Mouse (Mus musculus) cerebellum, postnatal 36 days (tissue): Measurements from ENCODE around the gene Ttc28.

Experiments used
- DNase-seq, 2 experiments: peaks; one replicate each; pipeline ENCODE4 v3.0.0; 2021 to 2022; ENCODE audit warnings: mixed read lengths in 2 of 2

Ttc28 gene

DNA sequence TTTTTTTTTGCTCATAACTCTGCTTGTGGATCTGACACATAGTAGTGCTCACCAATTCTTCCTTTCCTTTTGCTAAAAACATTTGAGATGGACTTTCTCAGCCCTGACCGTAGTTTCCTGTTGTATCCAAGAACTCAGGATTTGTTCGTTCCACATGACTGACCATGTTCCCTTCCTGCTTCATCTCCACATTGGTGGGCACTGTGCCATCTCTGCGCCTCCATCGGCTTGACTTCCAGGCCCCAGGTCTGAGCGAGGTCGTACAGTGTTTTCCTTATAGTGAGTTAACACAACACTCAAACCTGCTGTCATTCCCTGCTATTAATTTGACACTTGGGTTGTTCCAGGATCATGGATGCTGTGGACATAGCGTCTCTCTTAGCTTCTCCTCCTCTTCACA lies 225.2 kb downstream of the Ttc28 start:
- DNase-seq = peak; percentile 37 to 41

DNA sequence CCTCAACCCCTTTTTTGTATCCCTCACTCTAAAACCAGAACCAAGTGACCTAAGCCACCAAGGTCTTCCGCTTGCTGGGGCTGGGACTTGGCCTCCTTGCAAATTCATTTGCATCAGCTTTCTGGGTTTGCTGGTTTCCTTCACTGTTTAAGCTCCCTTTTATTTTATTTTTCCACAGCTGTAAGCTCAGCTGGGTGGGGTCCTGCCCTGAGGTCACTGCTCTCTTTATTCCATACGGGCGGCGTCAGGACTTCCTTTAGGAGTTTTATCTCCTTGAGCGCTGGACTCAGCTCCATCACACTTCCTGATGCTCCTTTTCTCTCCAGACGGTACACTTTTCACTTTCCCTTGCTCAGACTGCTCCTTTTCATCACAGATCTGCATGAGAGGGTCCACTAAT lies 231.8 kb downstream of the Ttc28 start:
- DNase-seq = no peak

DNA sequence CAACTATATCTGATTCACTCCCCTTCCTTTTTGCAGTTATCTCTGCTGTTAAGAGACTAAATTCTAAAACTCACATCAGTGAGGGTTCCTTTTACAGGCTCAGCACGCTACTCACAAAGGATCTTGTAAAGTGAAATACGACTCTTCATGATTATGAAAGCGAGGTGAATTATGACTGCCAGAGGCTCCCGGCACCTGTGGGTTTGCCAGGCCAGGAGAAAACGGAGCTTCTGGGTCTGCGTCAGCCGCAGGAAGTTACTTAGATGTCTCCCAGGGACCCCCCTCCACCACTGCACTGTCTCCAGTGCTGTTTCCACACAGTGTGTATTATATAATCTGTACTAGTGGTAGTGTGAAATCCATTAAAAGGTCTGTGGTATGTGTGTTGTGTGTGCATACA lies 233.6 kb downstream of the Ttc28 start:
- no peak for DNase-seq

DNA sequence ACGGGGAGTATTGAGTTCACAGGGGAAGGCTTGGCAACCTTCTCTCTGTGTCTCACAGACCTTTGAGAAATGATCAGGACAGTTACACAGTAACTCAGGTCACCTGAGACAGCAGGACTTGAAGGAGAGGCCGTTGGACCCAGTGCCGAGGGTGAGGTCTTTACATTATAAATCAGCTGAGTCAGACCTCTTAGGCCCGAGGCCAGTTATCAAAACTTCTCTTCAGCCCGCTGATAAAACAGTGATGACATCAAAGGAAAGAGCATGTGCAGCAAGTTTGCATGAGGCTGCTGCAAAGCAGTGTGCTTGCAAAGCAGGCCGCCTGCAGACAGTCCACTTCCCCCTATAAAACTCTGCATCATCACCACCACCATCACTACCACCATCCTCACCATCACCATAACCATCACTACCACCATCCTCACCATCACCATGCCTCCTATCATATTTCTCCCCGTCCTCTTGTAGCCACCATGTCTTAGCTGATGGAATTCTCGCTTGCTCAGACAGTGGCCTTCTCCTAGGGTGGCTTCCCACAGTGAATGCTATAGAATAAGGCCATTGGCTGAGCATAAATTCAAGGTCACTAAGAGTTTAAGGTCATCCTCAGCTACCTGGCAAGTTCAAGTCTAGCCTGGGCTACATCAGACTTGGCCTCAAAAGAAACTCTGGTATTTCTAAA lies 234.2 kb downstream of the Ttc28 start:
- no peak for DNase-seq

DNA sequence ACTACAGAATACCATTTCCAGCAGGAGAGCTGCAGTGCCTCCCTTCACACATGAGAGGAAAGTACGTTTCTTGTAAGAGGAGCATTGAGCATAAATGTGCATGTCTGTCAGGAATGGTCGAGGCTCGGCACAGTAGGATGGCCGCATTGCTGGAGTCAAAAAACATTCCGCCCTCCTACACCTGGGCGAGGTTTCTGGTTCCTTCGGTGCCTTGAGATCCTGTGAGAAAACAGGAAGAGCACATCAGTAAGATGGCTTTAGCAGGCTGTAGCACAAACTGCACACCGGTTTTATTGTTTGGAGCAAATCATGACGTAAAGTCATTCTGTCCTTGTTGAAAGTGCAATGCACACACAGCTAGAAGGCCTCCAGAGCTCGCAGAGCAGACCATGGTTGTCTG lies 235.0 kb downstream of the Ttc28 start:
- DNase-seq = no peak

GRCm38 (mm10) chr5:111115519-111116350 lies 236.1 kb downstream of the Ttc28 start:
- no peak for DNase-seq

GRCm38 (mm10) chr5:111119805-111120204 lies 240.2 kb downstream of the Ttc28 start:
- no peak for DNase-seq

DNA sequence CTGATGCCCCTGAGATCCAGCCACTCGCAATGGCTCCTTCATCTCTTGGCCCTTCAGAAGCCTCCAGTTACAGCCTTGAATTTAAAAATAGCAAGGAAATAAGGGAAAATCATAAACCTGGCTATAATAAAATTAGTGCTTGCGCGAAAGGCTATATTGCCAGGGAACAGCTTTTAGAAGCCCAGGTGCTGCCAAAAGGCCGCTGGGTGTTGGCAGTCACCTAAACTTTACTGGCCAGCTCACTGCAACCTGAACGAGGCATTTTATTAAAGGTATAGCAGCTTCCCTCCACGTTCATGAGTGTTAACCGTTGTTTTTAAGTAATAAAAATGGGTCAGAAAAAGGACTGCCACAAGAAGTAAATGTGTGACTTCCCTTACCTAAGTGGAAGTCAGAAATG lies 240.7 kb downstream of the Ttc28 start:
- peak; percentile 75 for DNase-seq

DNA sequence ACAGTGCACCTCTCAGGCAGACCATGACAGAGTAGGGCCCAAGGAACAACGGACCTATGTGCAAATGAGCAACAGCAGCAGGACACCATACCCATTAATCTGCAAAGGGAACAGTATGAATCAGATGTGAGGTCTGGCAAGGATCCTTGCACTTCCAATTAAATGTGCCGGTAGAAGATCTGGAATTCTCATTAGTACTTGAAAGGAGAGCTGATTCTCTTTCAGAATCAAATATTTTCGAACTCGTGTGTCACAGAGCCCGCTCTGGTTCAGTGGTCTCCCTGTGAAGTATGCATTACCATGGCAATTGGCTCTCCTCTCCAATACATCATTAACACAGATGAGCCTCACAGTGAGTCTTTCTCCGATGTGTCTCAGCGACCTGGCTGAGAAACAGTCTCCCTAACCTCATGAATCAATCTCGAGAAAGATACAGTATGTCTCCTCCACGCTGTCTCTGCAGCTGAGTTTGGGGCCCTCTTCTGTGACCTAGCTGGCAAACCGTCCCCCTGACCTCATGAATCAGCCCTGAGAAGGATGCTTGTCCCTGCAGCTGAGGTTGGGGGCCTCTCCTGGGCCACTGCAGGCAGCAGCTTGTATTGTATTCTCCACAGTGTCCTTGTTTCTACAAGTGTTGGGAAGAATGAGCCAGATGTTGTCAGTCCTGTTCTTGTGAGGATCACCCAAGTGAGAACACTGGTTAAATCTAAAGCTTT lies 241.3 kb downstream of the Ttc28 start:
- DNase-seq = no peak

GRCm38 (mm10) chr5:111122332-111123049 lies 242.9 kb downstream of the Ttc28 start:
- no peak for DNase-seq

DNA sequence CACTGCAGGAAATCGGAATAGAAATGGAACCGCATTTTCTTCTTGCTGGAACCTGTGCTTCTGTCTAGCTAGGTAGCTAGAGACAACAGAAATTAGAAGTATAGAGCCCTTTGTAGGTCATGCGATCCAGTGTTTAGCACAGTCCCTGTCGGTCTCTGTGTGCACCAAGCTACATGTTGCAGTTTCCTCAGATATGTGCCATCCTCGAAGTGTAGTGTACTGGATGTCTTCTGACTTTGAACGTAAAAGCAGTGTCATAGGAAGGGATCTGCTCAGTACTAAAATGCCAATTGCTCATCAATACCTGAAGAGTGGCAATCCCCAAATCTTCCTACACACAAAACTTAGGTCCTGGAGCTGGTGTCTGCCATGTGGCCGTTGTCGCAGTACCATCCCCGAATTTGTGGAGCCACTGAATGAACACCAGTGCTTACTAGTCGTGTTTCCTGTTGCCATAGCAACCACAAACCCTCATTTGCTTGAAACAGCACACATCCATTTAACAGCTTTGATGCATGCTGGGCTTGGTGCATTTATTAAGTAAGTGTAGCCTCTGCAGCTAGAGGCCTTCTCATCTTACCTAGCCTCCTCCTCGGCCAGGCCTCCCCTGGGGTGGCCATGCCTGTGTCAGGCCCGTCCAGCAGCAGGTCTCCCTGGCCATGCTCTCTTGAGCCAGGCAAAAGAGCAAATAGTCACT lies 243.6 kb downstream of the Ttc28 start:
- DNase-seq = no peak

DNA sequence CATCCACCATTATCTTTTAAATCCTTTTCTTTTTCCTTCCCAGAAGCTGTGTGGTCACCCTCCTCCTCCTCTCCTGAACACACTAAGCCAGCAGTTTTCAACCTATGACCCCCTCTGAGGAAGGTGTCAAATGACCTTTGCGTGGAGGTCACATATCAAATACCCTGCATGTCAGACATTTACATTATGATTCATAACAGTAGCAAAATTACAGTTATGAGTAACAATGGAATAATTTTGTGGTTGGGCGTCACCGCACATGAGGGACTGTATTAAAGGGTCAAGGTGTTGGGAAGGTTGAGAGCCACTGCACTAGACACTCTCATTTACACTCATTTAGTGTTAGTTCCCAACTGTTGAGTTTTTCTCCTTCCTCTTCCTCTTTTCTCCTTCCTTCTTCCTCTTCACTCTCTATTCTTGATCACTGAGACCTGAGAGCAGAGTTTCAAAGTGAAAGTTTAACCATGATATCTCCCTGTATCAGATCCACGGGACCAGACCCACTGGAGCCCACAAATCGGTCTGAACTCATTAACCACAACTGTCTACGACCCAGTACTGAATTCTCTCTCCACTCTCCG lies 245.1 kb downstream of the Ttc28 start:
- DNase-seq = no peak

- no peak for DNase-seq
Observed at GRCm38 (mm10) chr5:111125746-111126145, 246.1 kb downstream of the Ttc28 start.

DNA sequence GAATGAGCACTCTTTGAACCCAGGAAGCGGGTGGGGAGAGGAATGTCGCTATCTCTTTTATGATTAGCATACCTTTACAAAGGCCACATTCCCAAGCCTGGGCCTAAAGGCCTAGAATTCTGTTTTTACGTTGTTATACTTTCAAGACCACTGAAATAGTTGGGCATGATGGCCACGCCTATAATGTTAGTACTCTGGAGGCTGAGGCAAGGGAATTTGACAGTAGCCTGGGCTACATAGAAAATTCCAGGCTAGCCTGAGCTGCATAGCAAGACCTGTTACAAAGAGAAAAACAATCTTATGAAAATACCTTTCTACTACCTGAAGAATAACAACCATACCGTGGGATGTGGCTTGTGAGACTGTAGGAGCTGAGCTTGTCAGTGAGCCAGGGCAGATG lies 248.2 kb downstream of the Ttc28 start:
- no peak for DNase-seq

GRCm38 (mm10) chr5:111130121-111130520 lies 250.5 kb downstream of the Ttc28 start:
- DNase-seq = no peak

DNA sequence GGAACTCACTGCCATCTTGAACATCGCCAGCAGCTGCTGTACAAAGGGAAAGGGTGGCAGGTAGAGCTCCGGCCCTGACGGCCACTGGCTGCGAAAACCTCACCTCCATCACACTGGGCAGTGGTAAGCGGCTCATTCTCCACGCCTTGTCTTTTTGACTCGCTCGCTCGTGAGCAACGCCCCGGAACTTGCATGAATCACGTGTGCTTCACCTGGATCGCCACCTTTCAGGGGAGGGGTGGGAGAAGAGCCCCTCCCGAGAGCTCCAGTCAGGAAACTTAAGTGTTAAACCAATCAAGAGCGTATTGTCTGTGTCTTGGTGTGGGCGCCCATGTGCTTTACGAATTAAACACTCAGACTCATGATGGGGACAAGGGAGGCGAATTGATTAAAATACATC lies 252.0 kb downstream of the Ttc28 start:
- DNase-seq = no peak

- DNase-seq = no peak
Observed at GRCm38 (mm10) chr5:111133150-111133549, 253.5 kb downstream of the Ttc28 start.

GRCm38 (mm10) chr5:111133754-111134153 lies 254.2 kb downstream of the Ttc28 start:
- no peak for DNase-seq

DNA sequence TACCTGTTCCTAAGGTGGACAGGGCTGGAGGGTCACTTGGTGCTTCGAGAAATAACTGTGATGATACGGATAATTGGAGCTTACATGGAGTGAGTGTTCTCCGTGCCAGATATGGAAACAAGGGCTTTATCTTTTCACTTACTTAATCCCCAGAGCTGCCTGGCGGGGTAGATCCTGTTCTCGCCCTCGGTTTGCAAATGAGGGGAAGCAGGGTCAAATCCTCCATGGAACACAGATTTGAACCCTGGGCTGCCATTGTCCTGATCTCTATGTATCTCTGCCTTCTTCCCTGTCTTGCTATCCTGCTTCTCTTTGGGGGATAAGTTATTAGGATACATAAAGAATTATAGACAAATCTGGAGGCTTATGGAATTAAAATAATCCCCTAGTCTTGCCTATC lies 257.7 kb downstream of the Ttc28 start:
- DNase-seq = no peak

DNA sequence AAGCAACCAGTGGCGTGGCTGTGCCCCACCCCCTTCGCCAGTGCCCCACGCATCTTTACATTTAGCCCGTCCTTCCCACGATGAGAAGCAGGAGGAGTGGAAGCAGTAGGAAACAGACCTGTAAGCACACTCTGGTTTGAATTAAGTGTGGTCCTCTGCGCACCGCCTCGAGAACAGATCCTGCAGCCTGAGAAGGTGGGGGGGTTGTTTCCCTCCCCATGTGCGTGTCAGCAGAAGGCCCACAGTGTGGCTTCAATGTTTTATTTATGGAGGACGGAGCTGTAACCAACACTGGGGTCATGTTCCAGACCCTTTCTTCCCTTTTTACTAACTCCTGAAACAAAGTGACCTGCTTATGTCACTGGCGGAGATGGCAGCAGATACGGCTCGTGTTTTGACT lies 258.1 kb downstream of the Ttc28 start:
- DNase-seq = no peak

DNA sequence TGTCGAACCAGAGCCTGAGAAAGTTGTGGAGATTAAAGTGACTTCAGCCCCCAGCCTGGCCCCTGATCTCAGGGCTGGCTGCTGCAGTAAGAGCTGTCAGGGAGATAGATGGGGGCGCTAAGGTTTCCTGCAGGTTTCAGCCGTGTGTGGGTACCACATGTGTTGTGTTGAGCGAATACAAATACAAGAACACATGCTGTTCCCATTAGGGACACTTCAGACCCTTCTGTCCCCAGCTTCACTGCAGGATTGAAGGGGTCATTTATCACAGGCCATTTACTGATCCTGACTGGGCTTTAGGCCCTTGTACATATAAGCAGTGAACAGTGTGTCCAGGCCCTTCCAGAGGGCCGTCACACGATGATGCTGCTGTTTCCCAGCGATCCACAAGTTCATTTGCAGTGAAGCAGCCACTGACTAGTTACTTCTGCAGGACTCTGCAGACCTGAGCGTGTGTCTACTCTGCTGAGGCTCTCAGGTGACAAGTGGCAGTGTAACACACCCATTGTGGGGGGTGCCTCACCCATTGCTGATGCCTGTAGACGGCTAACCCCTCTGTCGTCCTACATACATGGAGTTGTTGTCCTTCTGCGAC lies 258.7 kb downstream of the Ttc28 start:
- no peak for DNase-seq
